Mouse (Mus musculus) liver, embryonic 12.5 days (tissue): Measurements from ENCODE around the gene BC025920. TPM values are rescaled to one million over a fixed set of nuclear protein-coding genes. Genes with fewer than 3 reads are reported as not detected.
"Not testable (repeated sequence)": the region's sequence is repeated elsewhere in the genome, so short reads cannot be mapped to it uniquely, and the experiment has no call there.

Experiments
- ATAC-seq: fragments of 200-750 bp; cut with Nextera tagmentation; 2 replicates; pipeline ENCODE4 v1.8.0; 2017; ENCODE audit warnings: moderate number of reproducible peaks, mild to moderate bottlenecking, moderate library complexity
- H3K27ac ChIP-seq: fragments of 300-500 bp; sonication (generic); 2 replicates; pipeline ENCODE4 v1.5.1; 2016; ENCODE audit warnings: mild to moderate bottlenecking
- H3K27me3 ChIP-seq: fragments of 300-500 bp; sonication (generic); replicated peaks from 2 replicates; pipeline ENCODE4 v1.6.1; 2016; ENCODE audit warnings: mild to moderate bottlenecking, moderate library complexity
- H3K36me3 ChIP-seq: fragments of 300-500 bp; sonication (generic); 2 replicates; pipeline ENCODE4 v1.6.1; 2016; ENCODE audit warnings: mild to moderate bottlenecking, moderate library complexity
- H3K4me1 ChIP-seq: fragments of 300-500 bp; sonication (generic); 2 replicates; pipeline ENCODE4 v1.6.1; 2016
- H3K4me2 ChIP-seq: fragments of 300-500 bp; sonication (generic); 2 replicates; pipeline ENCODE4 v1.6.1; 2016; ENCODE audit warnings: mild to moderate bottlenecking, moderate library complexity
- H3K4me3 ChIP-seq: fragments of 300-500 bp; sonication (generic); 2 replicates; pipeline ENCODE4 v1.5.1; 2016; ENCODE audit warnings: mild to moderate bottlenecking, moderate library complexity
- H3K9ac ChIP-seq: fragments of 300-500 bp; sonication (generic); 2 replicates; pipeline ENCODE4 v1.6.1; 2016; ENCODE audit warnings: mild to moderate bottlenecking, moderate library complexity
- H3K9me3 ChIP-seq: fragments of 300-500 bp; sonication (generic); replicated peaks from 2 replicates; pipeline ENCODE4 v1.6.1; 2016; ENCODE audit warnings: mild to moderate bottlenecking, moderate library complexity
- WGBS: fragments of 180-500 bp; shearing (Covaris S2); methylation state at CpG from one replicate; pipeline ENCODE4 v1.1.7; 2016; ENCODE audit not compliant: insufficient replicate concordance; 5-methylcytosine and 5-hydroxymethylcytosine counted together
- polyA plus RNA-seq: library from polyadenylated mRNA; unstranded; fragments of >200 nt; fragmentation: Nextera tagmentation; extraction: Ambion mirVana; gene quantifications from 2 replicates; pipeline ENCODE4 v1.2.1, GENCODE M21; 2016

The BC025920 gene
- polyA plus RNA-seq, 1 experiment from 2014 or later: 0.46 TPM

GRCm38 (mm10) chr10:81636338-81636737 is 30.3 kb downstream of the BC025920 start:
- Histone ChIP-seq H3K4me2 (no peak overlapping the region), H3K4me1 (peaks cover 32% of the 10 kb centered on the region), H3K27ac (no peak overlapping the region), H3K36me3 (no peaks in the 10 kb centered on the region), H3K4me3 (no peak overlapping the region), H3K9ac (no peak overlapping the region), H3K27me3 (peaks cover 32% of the 10 kb centered on the region), H3K9me3 (no peaks in the 10 kb centered on the region)
- no peak for ATAC-seq
- WGBS: 10% methylated on average over 8 of the region's 8 CpGs

- Histone ChIP-seq H3K9ac (no peak overlapping the region), H3K9me3 (no peaks in the 10 kb centered on the region), H3K27me3 (peaks cover 32% of the 10 kb centered on the region), H3K4me2 (no peak overlapping the region), H3K4me3 (no peak overlapping the region), H3K36me3 (no peaks in the 10 kb centered on the region), H3K4me1 (peaks cover 42% of the 10 kb centered on the region), H3K27ac (no peak overlapping the region)
- ATAC-seq: no peak
- 45% methylated on average over 6 of the region's 6 CpGs for WGBS
Measured at GRCm38 (mm10) chr10:81638101-81638500, 32.0 kb downstream of the BC025920 start.

GRCm38 (mm10) chr10:81640825-81641224 is 34.8 kb downstream of the BC025920 start:
- peaks cover 35% of the 10 kb centered on the region for H3K4me1 ChIP-seq
- not testable (repeated sequence) for H3K4me3 ChIP-seq, ATAC-seq, H3K27ac ChIP-seq, H3K9ac ChIP-seq, H3K4me2 ChIP-seq, H3K36me3 ChIP-seq, H3K9me3 ChIP-seq
- 51% methylated on average over 4 of the region's 4 CpGs for WGBS
- peaks cover 21% of the 10 kb centered on the region for H3K27me3 ChIP-seq

GRCm38 (mm10) chr10:81641566-81641965 is 35.5 kb downstream of the BC025920 start:
- Histone ChIP-seq H3K9ac (no peak overlapping the region), H3K27me3 (peaks cover 21% of the 10 kb centered on the region), H3K9me3 (no peaks in the 10 kb centered on the region), H3K4me3 (no peak overlapping the region), H3K36me3 (no peaks in the 10 kb centered on the region), H3K4me1 (peaks cover 29% of the 10 kb centered on the region), H3K27ac (no peak overlapping the region), H3K4me2 (no peak overlapping the region)
- 73% methylated on average over 2 of the region's 2 CpGs for WGBS
- ATAC-seq: no peak

- no peak for ATAC-seq
- Histone ChIP-seq H3K9me3 (no peaks in the 10 kb centered on the region), H3K9ac (peak overlapping the region; percentile 91; the same call in 1 of the 2 replicates), H3K4me1 (peaks cover 29% of the 10 kb centered on the region), H3K27me3 (peaks cover 21% of the 10 kb centered on the region), H3K4me3 (peak overlapping the region; percentile 77), H3K4me2 (peak overlapping the region; percentile 97), H3K27ac (no peak overlapping the region), H3K36me3 (no peaks in the 10 kb centered on the region)
- WGBS: 73% methylated on average over 8 of the region's 8 CpGs
Measured at GRCm38 (mm10) chr10:81641978-81642647, 36.0 kb downstream of the BC025920 start.

- Histone ChIP-seq H3K27ac (peak overlapping the region; percentile 94), H3K9me3 (no peaks in the 10 kb centered on the region), H3K9ac (peak overlapping the region; percentile 91), H3K4me3 (peak overlapping the region; percentile 77), H3K4me2 (peak overlapping the region; percentile 97), H3K27me3 (peaks cover 19% of the 10 kb centered on the region), H3K4me1 (peaks cover 29% of the 10 kb centered on the region), H3K36me3 (no peaks in the 10 kb centered on the region)
- peak; percentile 46; the same call in 1 of the 2 replicates for ATAC-seq
- 20% methylated on average over 24 of the region's 24 CpGs for WGBS
Measured at GRCm38 (mm10) chr10:81642648-81643448, 36.8 kb downstream of the BC025920 start.

GRCm38 (mm10) chr10:81643449-81644055 is 37.5 kb downstream of the BC025920 start:
- Histone ChIP-seq H3K9me3 (no peaks in the 10 kb centered on the region), H3K4me3 (peak overlapping the region; percentile 77), H3K36me3 (no peaks in the 10 kb centered on the region), H3K9ac (peak overlapping the region; percentile 91), H3K4me1 (peaks cover 32% of the 10 kb centered on the region), H3K4me2 (peak overlapping the region; percentile 97), H3K27me3 (peaks cover 12% of the 10 kb centered on the region), H3K27ac (peak overlapping the region; percentile 94)
- 2% methylated on average over 75 of the region's 75 CpGs for WGBS
- ATAC-seq: peak; percentile 87

GRCm38 (mm10) chr10:81644162-81644561 is 38.1 kb downstream of the BC025920 start:
- Histone ChIP-seq H3K4me1 (peaks cover 34% of the 10 kb centered on the region), H3K9me3 (no peaks in the 10 kb centered on the region), H3K36me3 (no peaks in the 10 kb centered on the region), H3K4me3 (peak overlapping the region; percentile 77), H3K27ac (peak overlapping the region; percentile 94), H3K4me2 (peak overlapping the region; percentile 97), H3K27me3 (peaks cover 8% of the 10 kb centered on the region; the same call in 1 of the 2 replicates), H3K9ac (peak overlapping the region; percentile 91)
- 40% methylated on average over 2 of the region's 2 CpGs for WGBS
- ATAC-seq: peak; percentile 11

GRCm38 (mm10) chr10:81644716-81645115 is 38.6 kb downstream of the BC025920 start:
- H3K4me2 ChIP-seq: peak overlapping the region; percentile 97
- ATAC-seq: no peak
- peak overlapping the region; percentile 91; the same call in 1 of the 2 replicates for H3K9ac ChIP-seq
- no peak overlapping the region for H3K4me3 ChIP-seq
- 0 out of 2 replicates have a peak, but pooled peaks cover 3% of the 10 kb centered on the region for H3K27me3 ChIP-seq
- 79% methylated on average over 18 of the region's 18 CpGs for WGBS
- no peak overlapping the region for H3K27ac ChIP-seq
- no peaks in the 10 kb centered on the region for H3K36me3 ChIP-seq
- no peaks in the 10 kb centered on the region for H3K9me3 ChIP-seq
- H3K4me1 ChIP-seq: peaks cover 34% of the 10 kb centered on the region

- no peak overlapping the region for H3K9ac ChIP-seq
- no peaks in the 10 kb centered on the region for H3K36me3 ChIP-seq
- H3K4me3 ChIP-seq: no peak overlapping the region
- no peak overlapping the region for H3K27ac ChIP-seq
- WGBS: 82% methylated on average over 4 of the region's 4 CpGs
- H3K4me1 ChIP-seq: peaks cover 41% of the 10 kb centered on the region
- ATAC-seq: no peak
- H3K9me3 ChIP-seq: no peaks in the 10 kb centered on the region
- H3K4me2 ChIP-seq: no peak overlapping the region
- no peaks in the 10 kb centered on the region for H3K27me3 ChIP-seq
Measured at GRCm38 (mm10) chr10:81645391-81645790, 39.3 kb downstream of the BC025920 start.

- Histone ChIP-seq H3K4me1 (peaks cover 47% of the 10 kb centered on the region), H3K4me2 (no peak overlapping the region), H3K9ac (no peak overlapping the region), H3K36me3 (peaks cover 4% of the 10 kb centered on the region; the same call in 1 of the 2 replicates), H3K27ac (no peak overlapping the region), H3K27me3 (no peaks in the 10 kb centered on the region), H3K4me3 (no peak overlapping the region), H3K9me3 (no peaks in the 10 kb centered on the region)
- ATAC-seq: no peak
- 64% methylated on average over 7 of the region's 7 CpGs for whole genome bisulfite sequencing
Measured at GRCm38 (mm10) chr10:81646015-81646555, 40.0 kb downstream of the BC025920 start.
